Mouse (Mus musculus) granulocyte monocyte progenitor cell, adult 5-6 weeks (primary cell): ENCODE measurements around the gene Frmd8. TPM values are rescaled to one million over a fixed set of nuclear protein-coding genes. Genes with fewer than 3 reads are reported as not detected.

ENCODE experiments used
- total RNA-seq, 2 experiments: library from RNA; stranded (forward) in 1 of 2; stranded (reverse) in 1 of 2; fragments of 200-712, 200-1000 nt in 1 of 2; fragments of >200 nt in 1 of 2; fragmentation: Nextera tagmentation in 1 of 2; gene quantifications; 2 replicates each; pipeline ENCODE4 v1.2.3; 2014 to 2017

Gene Frmd8
- total RNA-seq, 2 experiments from 2014 or later: 17.9 to 28.4 TPM

Other genes with a start within 250 kb of the Frmd8 start
- gene Rela, start 237.8 kb downstream of the Frmd8 start, total RNA-seq (2014; fragmentation: Nextera tagmentation): 37.1 and 46.4 TPM in 2 replicates
- gene Rela, start 237.8 kb downstream of the Frmd8 start, total RNA-seq (2017): 25.4 and 31.7 TPM in 2 replicates
- gene Sipa1, start 211.6 kb downstream of the Frmd8 start, total RNA-seq (2014; fragmentation: Nextera tagmentation): 56.8 and 65.9 TPM in 2 replicates
- 17.3 and 20.8 TPM in 2 replicates for gene Sipa1, start 211.6 kb downstream of the Frmd8 start, total RNA-seq (2017)
- gene Map3k11, start 186.5 kb downstream of the Frmd8 start, total RNA-seq (2014; fragmentation: Nextera tagmentation): 23.0 and 30.4 TPM in 2 replicates
- gene Map3k11, start 186.5 kb downstream of the Frmd8 start, total RNA-seq (2017): 21.9 and 22.2 TPM in 2 replicates
- 35.2 and 46.8 TPM in 2 replicates for gene Pcnx3, start 186.4 kb downstream of the Frmd8 start, total RNA-seq (2014; fragmentation: Nextera tagmentation)
- 12.6 and 22.7 TPM in 2 replicates for gene Pcnx3, start 186.4 kb downstream of the Frmd8 start, total RNA-seq (2017)
- gene Kcnk7, start 170.9 kb downstream of the Frmd8 start, total RNA-seq (2014; fragmentation: Nextera tagmentation): not detected in 2 replicates
- gene Kcnk7, start 170.9 kb downstream of the Frmd8 start, total RNA-seq (2017): not detected in 2 replicates
- gene Ehbp1l1, start 149.0 kb downstream of the Frmd8 start, total RNA-seq (2014; fragmentation: Nextera tagmentation): 23.2 and 29.5 TPM in 2 replicates
- 30.6 and 41.6 TPM in 2 replicates for gene Ehbp1l1, start 149.0 kb downstream of the Frmd8 start, total RNA-seq (2017)
- gene Fam89b, start 145.6 kb downstream of the Frmd8 start, total RNA-seq (2014; fragmentation: Nextera tagmentation): 37.4 and 41.7 TPM in 2 replicates
- 20.9 and 31.8 TPM in 2 replicates for gene Fam89b, start 145.6 kb downstream of the Frmd8 start, total RNA-seq (2017)
- 1.8 and 16.0 TPM in 2 replicates for gene Ltbp3, start 134.4 kb downstream of the Frmd8 start, total RNA-seq (2014; fragmentation: Nextera tagmentation)
- gene Ltbp3, start 134.4 kb downstream of the Frmd8 start, total RNA-seq (2017): 3.7 and 3.9 TPM in 2 replicates
- 40.9 and 47.7 TPM in 2 replicates for gene Scyl1, start 103.9 kb downstream of the Frmd8 start, total RNA-seq (2014; fragmentation: Nextera tagmentation)
- 22.8 and 23.3 TPM in 2 replicates for gene Scyl1, start 103.9 kb downstream of the Frmd8 start, total RNA-seq (2017)
- gene Slc25a45, start 2.5 kb upstream of the Frmd8 start, total RNA-seq (2014; fragmentation: Nextera tagmentation): 38.2 and 44.5 TPM in 2 replicates
- 35.5 and 35.6 TPM in 2 replicates for gene Slc25a45, start 2.5 kb upstream of the Frmd8 start, total RNA-seq (2017)
- gene Tigd3, start 18.9 kb upstream of the Frmd8 start, total RNA-seq (2014; fragmentation: Nextera tagmentation): 1.1 and 2.5 TPM in 2 replicates
- gene Tigd3, start 18.9 kb upstream of the Frmd8 start, total RNA-seq (2017): 2.3 and 4.4 TPM in 2 replicates
- 97.3 and 126 TPM in 2 replicates for gene Dpf2, start 37.7 kb upstream of the Frmd8 start, total RNA-seq (2014; fragmentation: Nextera tagmentation)
- 62.7 and 108 TPM in 2 replicates for gene Dpf2, start 37.7 kb upstream of the Frmd8 start, total RNA-seq (2017)
- gene Cdc42ep2, start 49.5 kb upstream of the Frmd8 start, total RNA-seq (2014; fragmentation: Nextera tagmentation): 0.23 TPM in 1 of 2 replicates, not detected in the other
- gene Cdc42ep2, start 49.5 kb upstream of the Frmd8 start, total RNA-seq (2017): not detected in 2 replicates
- gene Pola2, start 88.9 kb upstream of the Frmd8 start, total RNA-seq (2014; fragmentation: Nextera tagmentation): 122 and 129 TPM in 2 replicates
- 56.9 and 64.9 TPM in 2 replicates for gene Pola2, start 88.9 kb upstream of the Frmd8 start, total RNA-seq (2017)
- gene Slc22a20, start 110.9 kb upstream of the Frmd8 start, total RNA-seq (2014; fragmentation: Nextera tagmentation): not detected in 2 replicates
- not detected in 2 replicates for gene Slc22a20, start 110.9 kb upstream of the Frmd8 start, total RNA-seq (2017)
- gene Capn1, start 140.6 kb upstream of the Frmd8 start, total RNA-seq (2014; fragmentation: Nextera tagmentation): 35.2 and 38.6 TPM in 2 replicates
- gene Capn1, start 140.6 kb upstream of the Frmd8 start, total RNA-seq (2017): 32.2 and 37.7 TPM in 2 replicates
- 33.6 and 46.5 TPM in 2 replicates for gene Syvn1, start 171.3 kb upstream of the Frmd8 start, total RNA-seq (2014; fragmentation: Nextera tagmentation)
- gene Syvn1, start 171.3 kb upstream of the Frmd8 start, total RNA-seq (2017): 3.8 and 8.2 TPM in 2 replicates
- gene Mrpl49, start 182.5 kb upstream of the Frmd8 start, total RNA-seq (2014; fragmentation: Nextera tagmentation): 39.7 and 52.3 TPM in 2 replicates
- gene Mrpl49, start 182.5 kb upstream of the Frmd8 start, total RNA-seq (2017): 45.2 and 46.1 TPM in 2 replicates
- gene Fau, start 182.6 kb upstream of the Frmd8 start, total RNA-seq (2014; fragmentation: Nextera tagmentation): 2,326 and 2,717 TPM in 2 replicates
- 1,639 and 2,001 TPM in 2 replicates for gene Fau, start 182.6 kb upstream of the Frmd8 start, total RNA-seq (2017)
- 5.0 and 17.6 TPM in 2 replicates for gene Znhit2, start 185.9 kb upstream of the Frmd8 start, total RNA-seq (2014; fragmentation: Nextera tagmentation)
- gene Znhit2, start 185.9 kb upstream of the Frmd8 start, total RNA-seq (2017): 13.7 and 17.6 TPM in 2 replicates
- 14.4 and 19.3 TPM in 2 replicates for gene Tm7sf2, start 193.1 kb upstream of the Frmd8 start, total RNA-seq (2014; fragmentation: Nextera tagmentation)
- 3.4 and 4.0 TPM in 2 replicates for gene Tm7sf2, start 193.1 kb upstream of the Frmd8 start, total RNA-seq (2017)
- gene Vps51, start 202.0 kb upstream of the Frmd8 start, total RNA-seq (2014; fragmentation: Nextera tagmentation): 33.1 and 44.0 TPM in 2 replicates
- 48.0 and 48.5 TPM in 2 replicates for gene Vps51, start 202.0 kb upstream of the Frmd8 start, total RNA-seq (2017)
- gene Tmem262, start 204.8 kb upstream of the Frmd8 start, total RNA-seq (2014; fragmentation: Nextera tagmentation): not detected in 2 replicates
- gene Tmem262, start 204.8 kb upstream of the Frmd8 start, total RNA-seq (2017): not detected in 2 replicates
- not detected in 2 replicates for gene Gm28374, start 207.0 kb upstream of the Frmd8 start, total RNA-seq (2014; fragmentation: Nextera tagmentation)
- gene Gm28374, start 207.0 kb upstream of the Frmd8 start, total RNA-seq (2017): not detected in 2 replicates
- gene Zfpl1, start 209.7 kb upstream of the Frmd8 start, total RNA-seq (2014; fragmentation: Nextera tagmentation): 11.9 and 21.6 TPM in 2 replicates
- 19.9 and 30.2 TPM in 2 replicates for gene Zfpl1, start 209.7 kb upstream of the Frmd8 start, total RNA-seq (2017)
- 39.0 and 43.6 TPM in 2 replicates for gene Cdca5, start 209.7 kb upstream of the Frmd8 start, total RNA-seq (2014; fragmentation: Nextera tagmentation)
- gene Cdca5, start 209.7 kb upstream of the Frmd8 start, total RNA-seq (2017): 34.8 and 42.1 TPM in 2 replicates
- gene AC131692.1, start 219.1 kb upstream of the Frmd8 start, total RNA-seq (2014; fragmentation: Nextera tagmentation): 2.7 TPM in 1 of 2 replicates, not detected in the other
- gene AC131692.1, start 219.1 kb upstream of the Frmd8 start, total RNA-seq (2017): 2.2 TPM in 1 of 2 replicates, not detected in the other
- gene Naaladl1, start 230.5 kb upstream of the Frmd8 start, total RNA-seq (2014; fragmentation: Nextera tagmentation): 0.28 and 1.1 TPM in 2 replicates
- not detected in 2 replicates for gene Naaladl1, start 230.5 kb upstream of the Frmd8 start, total RNA-seq (2017)
- 8.5 and 10.2 TPM in 2 replicates for gene Sac3d1, start 243.4 kb upstream of the Frmd8 start, total RNA-seq (2014; fragmentation: Nextera tagmentation)
- 5.9 and 7.2 TPM in 2 replicates for gene Sac3d1, start 243.4 kb upstream of the Frmd8 start, total RNA-seq (2017)